Mouse (Mus musculus): ENCODE measurements around the gene Ptpn1. TPM values are rescaled to one million over a fixed set of nuclear protein-coding genes. Genes with fewer than 3 reads are reported as not detected.

Gene Ptpn1
- polyA plus RNA-seq, 1 experiment, result 64.6 TPM

DNA sequence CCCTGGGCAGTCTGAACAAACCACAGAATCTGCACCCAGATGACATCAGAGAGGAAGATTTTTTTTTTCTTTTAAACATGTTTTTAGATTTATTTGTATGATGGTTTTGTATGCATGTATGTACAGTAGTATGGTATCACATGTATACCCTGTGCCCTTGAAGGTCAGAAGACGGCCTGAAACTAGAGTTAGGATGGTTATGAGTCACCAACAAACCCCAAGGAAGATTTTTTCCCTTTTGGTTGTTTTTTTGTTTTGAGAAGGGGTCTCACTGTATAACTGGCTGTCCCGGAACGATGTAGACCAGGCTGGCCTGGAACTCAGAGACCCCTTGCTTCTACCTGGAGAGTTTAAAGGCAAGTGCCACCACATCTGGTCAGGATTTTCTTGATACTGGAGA lies 882 bp upstream of the Ptpn1 start:
- Histone ChIP-seq H3K36me3 (ENCODE audit: control insufficient read depth, insufficient read depth) (no peaks in the 10 kb centered on the region), H3K4me3 (ENCODE audit: insufficient read depth, poor library complexity, severe bottlenecking) (no peak overlapping the region), H3ac (ENCODE audit: control insufficient read depth, insufficient read length, low read depth) (no peak overlapping the region), H3K79me3 (ENCODE audit: low read depth) (peaks cover 35% of the 10 kb centered on the region), H3K27me3 (ENCODE audit: control insufficient read depth, insufficient read depth, insufficient read length) (no peaks in the 10 kb centered on the region), H3K79me2 (ENCODE audit: control insufficient read depth, insufficient read depth) (peaks cover 37% of the 10 kb centered on the region)
- TF ChIP-seq USF1 (IDR thresholded peaks at IDR 0.05; ENCODE audit: low read depth) (no peak), FOSL1 (IDR thresholded peaks at IDR 0.05; ENCODE audit: insufficient read depth, low read length, poor library complexity, severe bottlenecking) (no peak), CTCF (IDR thresholded peaks at IDR 0.05; ENCODE audit: control insufficient read depth, insufficient read depth, insufficient read length) (no peak), MYOG (IDR thresholded peaks at IDR 0.05; ENCODE audit: control insufficient read depth, extremely low read depth, insufficient read length) (no peak), MYOD1 (IDR thresholded peaks at IDR 0.05; ENCODE audit: control insufficient read depth, insufficient read length, low read depth) (no peak), MAX (IDR thresholded peaks at IDR 0.05) (no peak)

DNA sequence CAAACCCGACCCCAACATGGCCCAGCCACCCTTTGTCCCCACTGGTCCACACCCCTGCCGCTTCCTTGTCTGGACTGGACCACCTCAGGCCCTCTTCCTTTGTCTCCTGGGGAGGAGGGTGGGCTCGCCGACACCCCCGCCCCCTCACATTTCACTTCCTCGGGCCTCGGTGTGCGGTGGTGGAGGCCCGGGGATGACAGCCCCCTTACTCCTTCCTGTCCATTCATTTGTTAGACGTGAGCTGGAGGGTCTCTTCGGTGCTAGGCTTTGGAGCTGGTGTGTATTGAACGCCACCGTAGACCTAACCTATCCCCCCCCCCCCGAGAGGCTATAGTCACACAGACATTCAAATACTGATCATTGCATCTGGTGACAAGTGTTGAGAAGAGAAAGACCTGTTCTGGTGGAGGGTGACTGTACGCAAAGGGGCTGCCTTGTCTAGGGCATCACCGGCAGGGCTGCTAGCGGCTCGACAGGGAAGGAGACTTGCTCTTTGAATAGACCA lies 922 bp downstream of the Ptpn1 start:
- Histone ChIP-seq H3K27me3 (ENCODE audit: control insufficient read depth, insufficient read depth, insufficient read length) (no peaks in the 10 kb centered on the region), H3K36me3 (ENCODE audit: control insufficient read depth, insufficient read depth) (no peaks in the 10 kb centered on the region), H3ac (ENCODE audit: control insufficient read depth, insufficient read length, low read depth) (peak overlapping the region; percentile 83), H3K79me2 (ENCODE audit: control insufficient read depth, insufficient read depth) (peaks cover 55% of the 10 kb centered on the region), H3K79me3 (ENCODE audit: low read depth) (peaks cover 50% of the 10 kb centered on the region), H3K4me3 (ENCODE audit: insufficient read depth, poor library complexity, severe bottlenecking) (peak overlapping the region; percentile 93)
- TF ChIP-seq USF1 (IDR thresholded peaks at IDR 0.05; ENCODE audit: low read depth) (no peak), MYOD1 (IDR thresholded peaks at IDR 0.05; ENCODE audit: control insufficient read depth, insufficient read length, low read depth) (no peak), MYOG (IDR thresholded peaks at IDR 0.05; ENCODE audit: control insufficient read depth, extremely low read depth, insufficient read length) (no peak), CTCF (IDR thresholded peaks at IDR 0.05; ENCODE audit: control insufficient read depth, insufficient read depth, insufficient read length) (no peak), MAX (IDR thresholded peaks at IDR 0.05) (no peak), CEBPB (IDR thresholded peaks at IDR 0.05; ENCODE audit: low read depth) (no peak), FOSL1 (IDR thresholded peaks at IDR 0.05; ENCODE audit: insufficient read depth, low read length, poor library complexity, severe bottlenecking) (no peak)

DNA sequence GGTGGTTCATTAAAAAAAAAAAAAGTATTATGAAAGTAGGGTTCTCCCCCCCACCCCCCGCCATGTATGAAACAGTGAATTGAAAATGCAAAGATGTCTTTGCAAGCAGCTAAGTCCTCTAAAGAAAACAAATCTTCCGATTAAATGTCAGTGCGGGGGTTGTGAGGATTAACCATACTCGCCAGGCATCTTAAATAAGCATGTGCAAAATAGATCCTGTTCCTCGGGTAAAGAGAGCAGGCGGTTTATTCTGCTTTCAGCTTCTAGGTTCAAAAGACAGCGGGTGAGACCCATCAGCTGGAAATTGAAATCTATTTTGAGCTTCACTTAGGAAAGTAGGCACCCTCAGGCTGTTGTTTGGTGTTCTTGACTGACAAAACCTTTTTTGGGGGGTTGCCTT lies 1.5 kb downstream of the Ptpn1 start:
- peaks cover 62% of the 10 kb centered on the region for H3K79me2 ChIP-seq (ENCODE audit: control insufficient read depth, insufficient read depth)
- peak overlapping the region; percentile 32 for H3ac ChIP-seq (ENCODE audit: control insufficient read depth, insufficient read length, low read depth)
- H3K4me3 ChIP-seq (ENCODE audit: insufficient read depth, poor library complexity, severe bottlenecking), result peak overlapping the region; percentile 93
- TF ChIP-seq CTCF (IDR thresholded peaks at IDR 0.05; ENCODE audit: control insufficient read depth, insufficient read depth, insufficient read length) (no peak), CEBPB (IDR thresholded peaks at IDR 0.05; ENCODE audit: low read depth) (no peak), MYOD1 (IDR thresholded peaks at IDR 0.05; ENCODE audit: control insufficient read depth, insufficient read length, low read depth) (no peak), USF1 (IDR thresholded peaks at IDR 0.05; ENCODE audit: low read depth) (no peak), MAX (IDR thresholded peaks at IDR 0.05) (no peak), MYOG (IDR thresholded peaks at IDR 0.05; ENCODE audit: control insufficient read depth, extremely low read depth, insufficient read length) (no peak), FOSL1 (IDR thresholded peaks at IDR 0.05; ENCODE audit: insufficient read depth, low read length, poor library complexity, severe bottlenecking) (no peak)
- H3K79me3 ChIP-seq (ENCODE audit: low read depth), result peaks cover 55% of the 10 kb centered on the region
- no peaks in the 10 kb centered on the region for H3K27me3 ChIP-seq (ENCODE audit: control insufficient read depth, insufficient read depth, insufficient read length)
- no peaks in the 10 kb centered on the region for H3K36me3 ChIP-seq (ENCODE audit: control insufficient read depth, insufficient read depth)

DNA sequence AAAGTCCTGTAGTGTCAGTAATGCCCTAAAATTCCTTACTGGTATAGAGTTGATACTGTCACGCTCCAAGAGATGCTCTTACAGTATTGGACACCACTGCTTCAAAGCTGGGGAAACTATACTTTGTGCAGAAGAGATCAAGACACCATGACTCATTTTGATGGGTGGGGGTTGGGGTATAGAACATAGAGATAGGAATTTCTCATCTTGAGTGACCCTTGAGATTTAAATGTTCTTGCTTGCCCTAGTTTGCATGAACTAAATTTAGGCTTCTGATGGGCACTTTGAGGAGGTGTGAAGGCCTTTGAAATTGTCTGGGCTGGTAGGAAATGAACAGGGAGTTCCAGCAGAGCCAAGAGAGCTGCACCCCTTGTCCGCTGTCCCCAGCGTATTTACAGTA lies 4.1 kb downstream of the Ptpn1 start:
- H3K36me3 ChIP-seq (ENCODE audit: control insufficient read depth, insufficient read depth), result peaks cover 8% of the 10 kb centered on the region

DNA sequence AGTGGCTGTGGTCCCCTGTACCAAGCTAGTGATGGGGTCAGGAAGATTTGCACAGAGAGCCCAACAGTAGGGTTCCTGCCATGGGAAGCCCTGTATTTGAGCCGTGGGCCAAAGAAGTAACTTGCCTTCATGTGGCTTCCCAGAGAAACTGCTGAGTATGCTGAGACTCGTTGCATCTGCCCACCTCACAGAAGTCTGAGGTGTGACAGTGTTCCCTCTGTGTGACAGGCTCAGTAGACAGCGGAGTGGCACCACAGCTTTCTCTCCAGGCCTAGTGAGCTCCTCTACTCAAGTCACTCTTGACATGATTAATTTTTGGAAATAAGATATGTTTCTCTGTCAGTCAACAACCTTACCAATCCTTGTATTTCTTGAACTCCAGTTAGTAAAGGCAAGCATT lies 6.9 kb downstream of the Ptpn1 start:
- Histone ChIP-seq H3K4me3 (ENCODE audit: insufficient read depth, poor library complexity, severe bottlenecking) (no peak overlapping the region), H3K79me3 (ENCODE audit: low read depth) (peaks cover 80% of the 10 kb centered on the region), H3K36me3 (ENCODE audit: control insufficient read depth, insufficient read depth) (peaks cover 8% of the 10 kb centered on the region), H3K27me3 (ENCODE audit: control insufficient read depth, insufficient read depth, insufficient read length) (no peaks in the 10 kb centered on the region), H3ac (ENCODE audit: control insufficient read depth, insufficient read length, low read depth) (no peak overlapping the region), H3K79me2 (ENCODE audit: control insufficient read depth, insufficient read depth) (peaks cover 100% of the 10 kb centered on the region)
- TF ChIP-seq CEBPB (IDR thresholded peaks at IDR 0.05; ENCODE audit: low read depth), result no peak
- TF ChIP-seq CTCF (IDR thresholded peaks at IDR 0.05; ENCODE audit: control insufficient read depth, insufficient read depth, insufficient read length), result no peak
- no peak for TF ChIP-seq USF1 (IDR thresholded peaks at IDR 0.05; ENCODE audit: low read depth)
- no peak for TF ChIP-seq MYOD1 (IDR thresholded peaks at IDR 0.05; ENCODE audit: control insufficient read depth, insufficient read length, low read depth)
- no peak for TF ChIP-seq FOSL1 (IDR thresholded peaks at IDR 0.05; ENCODE audit: insufficient read depth, low read length, poor library complexity, severe bottlenecking)
- no peak for TF ChIP-seq MAX (IDR thresholded peaks at IDR 0.05)
- TF ChIP-seq MYOG (IDR thresholded peaks at IDR 0.05; ENCODE audit: control insufficient read depth, extremely low read depth, insufficient read length), result no peak

More for the DNA sequence above, 4.1 kb downstream of the Ptpn1 start:
- TF ChIP-seq MYOD1 (IDR thresholded peaks at IDR 0.05; ENCODE audit: control insufficient read depth, insufficient read length, low read depth) (no peak), MAX (IDR thresholded peaks at IDR 0.05) (no peak), CTCF (IDR thresholded peaks at IDR 0.05; ENCODE audit: control insufficient read depth, insufficient read depth, insufficient read length) (no peak), MYOG (IDR thresholded peaks at IDR 0.05; ENCODE audit: control insufficient read depth, extremely low read depth, insufficient read length) (no peak), FOSL1 (IDR thresholded peaks at IDR 0.05; ENCODE audit: insufficient read depth, low read length, poor library complexity, severe bottlenecking) (no peak), USF1 (IDR thresholded peaks at IDR 0.05; ENCODE audit: low read depth) (no peak), CEBPB (IDR thresholded peaks at IDR 0.05; ENCODE audit: low read depth) (no peak)
- H3K79me3 ChIP-seq (ENCODE audit: low read depth), result peaks cover 73% of the 10 kb centered on the region
- H3K4me3 ChIP-seq (ENCODE audit: insufficient read depth, poor library complexity, severe bottlenecking), result no peak overlapping the region
- no peak overlapping the region for H3ac ChIP-seq (ENCODE audit: control insufficient read depth, insufficient read length, low read depth)
- H3K27me3 ChIP-seq (ENCODE audit: control insufficient read depth, insufficient read depth, insufficient read length), result no peaks in the 10 kb centered on the region
- peaks cover 87% of the 10 kb centered on the region for H3K79me2 ChIP-seq (ENCODE audit: control insufficient read depth, insufficient read depth)
